Comparison of ENCODE assay signal across 11 mouse cellular contexts in genomic region chr2:167156118-167156715, GRCm38 (mm10). TPM values are rescaled to one million over a fixed set of nuclear protein-coding genes. Genes with fewer than 3 reads are reported as not detected.
DNase-seq lines count a peak whose midpoint lies in the region; ATAC-seq and TF ChIP-seq lines count a peak whose summit lies in the region.
"Had no signal": no experiment of that assay in that cellular context is flagged by ENCODE, and none has a peak within 500 bp of the region (broad histone marks: within the 10 kb centered on the region; RNA-seq: fewer than 3 reads in every experiment).

No protein-coding gene starts in this region.

- H3K27me3 ChIP-seq in intestine, embryonic 14.5 days (replicated peaks; ENCODE audit: control insufficient read depth, insufficient read depth, low read length): no peaks in the 10 kb centered on the region

- no peak overlapping the region for H3K4me2 ChIP-seq in intestine, embryonic 14.5 days (ENCODE audit: low read length)
- H3K4me2 ChIP-seq: liver, embryonic 13.5 days had no signal

- peak; percentile 35 for DNase-seq in kidney, postnatal 10 days
- no peak for DNase-seq in kidney, postnatal 4 days
- DNase-seq in R1 (ENCODE audit: low read depth, low spot score): peak; percentile 44
- no peak for DNase-seq in intestine, embryonic 14.5 days (ENCODE audit: low spot score)
- no peak for DNase-seq in frontal cortex, postnatal 25 days (ENCODE audit: low spot score in 2 of 2)
- DNase-seq in layer of hippocampus, postnatal 36 days: no peak
- DNase-seq: cerebellum, adult 18-20 months; heart, adult 2 months; liver, embryonic 13.5 days; thymus, adult 2 months had no signal

- peak overlapping the region; percentile 16 for H3K27ac ChIP-seq in intestine, embryonic 14.5 days (ENCODE audit: low read depth)
- peak overlapping the region; percentile 92 for H3K27ac ChIP-seq in olfactory bulb, adult 2 months (ENCODE audit: insufficient read depth, low read depth, low read length)
- H3K27ac ChIP-seq: heart, adult 2 months; liver, embryonic 13.5 days had no signal

- no peak for TF ChIP-seq POLR2A in olfactory bulb, adult 2 months (IDR thresholded peaks at IDR 0.05; ENCODE audit: insufficient read depth, low read depth, low read length)

- ATAC-seq in intestine, embryonic 14.5 days (replicated peaks; ENCODE audit: low FRiP score, low TSS enrichment, low read depth): no peak

- H3K9me3 ChIP-seq in intestine, embryonic 14.5 days (ENCODE audit: control insufficient read depth, low read length): no peaks in the 10 kb centered on the region
- H3K9me3 ChIP-seq: liver, embryonic 13.5 days had no signal

- no peak for TF ChIP-seq CTCF in olfactory bulb, adult 2 months (IDR thresholded peaks at IDR 0.05; ENCODE audit: insufficient read depth, low read depth, low read length)

- H3K4me3 ChIP-seq in intestine, embryonic 14.5 days (ENCODE audit: low read depth, low read length): no peak overlapping the region
- H3K4me3 ChIP-seq in olfactory bulb, adult 2 months (ENCODE audit: insufficient read depth, low read depth, low read length): no peak overlapping the region
- H3K4me3 ChIP-seq: heart, adult 2 months; liver, embryonic 13.5 days had no signal

- H3K9ac ChIP-seq in intestine, embryonic 14.5 days (ENCODE audit: low read length): no peak overlapping the region
- H3K9ac ChIP-seq: liver, embryonic 13.5 days had no signal

- H3K4me1 ChIP-seq in intestine, embryonic 14.5 days (replicated peaks; ENCODE audit: control insufficient read depth, insufficient read depth, low read length): peaks cover 8% of the 10 kb centered on the region
- peaks cover 43% of the 10 kb centered on the region for H3K4me1 ChIP-seq in olfactory bulb, adult 2 months (ENCODE audit: control insufficient read depth, insufficient read depth, low read length)
- H3K4me1 ChIP-seq: liver, embryonic 13.5 days had no signal

- no peaks in the 10 kb centered on the region for H3K36me3 ChIP-seq in intestine, embryonic 14.5 days (ENCODE audit: control insufficient read depth, insufficient read depth, low read length)
- H3K36me3 ChIP-seq: liver, embryonic 13.5 days had no signal

- 45% methylated on average over 9 of the region's 9 CpGs for WGBS in intestine, embryonic 14.5 days
- 41% methylated on average over 9 of the region's 9 CpGs for WGBS in olfactory bulb, adult 2 months

RNA-seq across cellular contexts. Expression of gene Kcnb1, which starts 33.7 kb away (rescaled TPM):
- 1.8 and 1.9 TPM in 2 replicates for polyA plus RNA-seq in intestine, embryonic 14.5 days (2014; fragmentation: Nextera tagmentation; extraction: Ambion mirVana)
- polyA plus RNA-seq in olfactory bulb, adult 2 months (2012; ENCODE audit: insufficient read depth, insufficient read length, low replicate concordance, missing spikeins): 145 TPM in 1 of 2 replicates, not detected in the other
- total RNA-seq in layer of hippocampus, postnatal 36 days (2021): 100 to 1,000 TPM in 1 of 2 experiments, 10 to 100 TPM in 1; 94.3 to 107 TPM

Comparison
In these comparisons a context has a peak if more than half of its experiments do, and no peak if none do; other contexts are left out.
1. DNase-seq: peak in kidney, postnatal 10 days (single experiment) and R1 (single experiment); none in kidney, postnatal 4 days (0 of 2), intestine, embryonic 14.5 days (single experiment), frontal cortex, postnatal 25 days (0 of 2) and layer of hippocampus, postnatal 36 days (0 of 2).
2. RNA of gene Kcnb1, which starts 33.7 kb away (polyA plus RNA-seq): 145 TPM in olfactory bulb, adult 2 months; 1.8 to 1.9 TPM in intestine, embryonic 14.5 days; every median in the first group is over 10 times any median in the second.